Mouse (Mus musculus) v-Abl transformed pro-B cells (cell line): ENCODE measurements around the gene Ticam1.

ENCODE experiments used
- in situ Hi-C, 2 experiments: fragments of 400-800 bp; cut with MboI; formaldehyde crosslinking; loops; one replicate each; pipeline ENCODE4 v1.15.1; 2025; ENCODE audit not compliant: unreplicated experiment in 2 of 2

The Ticam1 gene

GRCm38 (mm10) chr17:56291171-56291511 is 14.6 kb upstream of the Ticam1 start:
- in situ Hi-C loops, result no loop called here

DNA sequence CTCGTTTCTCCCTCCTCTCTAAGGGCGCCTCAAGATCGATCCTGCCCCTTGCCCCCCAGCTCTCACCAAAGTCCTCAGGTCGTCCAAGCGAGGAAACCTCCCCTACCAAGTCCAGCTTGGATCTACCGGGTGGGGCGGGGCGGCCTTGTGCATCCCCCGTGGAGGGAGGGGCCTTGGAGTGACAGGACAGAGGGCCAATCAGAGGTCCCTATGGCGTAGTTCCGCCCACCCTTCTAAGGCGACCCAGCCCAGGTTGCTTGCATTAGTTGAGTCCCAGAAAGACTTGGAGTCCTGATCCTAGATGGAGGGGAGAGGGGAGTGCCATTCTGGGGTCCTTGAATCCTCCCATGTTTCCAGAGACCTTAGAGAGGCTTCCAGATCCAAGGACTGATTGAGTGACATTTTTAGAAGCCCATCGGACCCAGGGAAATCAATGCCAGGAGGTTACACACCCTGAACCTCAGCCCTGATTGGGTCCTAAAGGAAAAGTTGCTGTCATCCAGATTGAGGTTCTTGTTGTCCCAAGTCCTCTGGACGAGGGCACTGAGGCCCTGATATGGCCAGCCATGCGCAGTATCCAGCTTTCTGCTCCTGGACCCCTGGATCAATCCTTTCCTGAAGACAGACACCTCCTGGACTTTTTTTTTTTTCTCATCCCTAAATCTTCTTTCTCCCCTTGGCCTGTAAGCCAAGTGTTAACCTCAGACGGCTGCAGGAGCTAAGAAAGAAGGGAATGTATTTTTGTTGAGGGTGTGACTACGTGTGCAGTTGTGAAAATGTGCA is 14.0 kb upstream of the Ticam1 start:
- in situ Hi-C loops, result no loop called here

- in situ Hi-C loops, result no loop called here
Observed at GRCm38 (mm10) chr17:56289371-56290331, 13.1 kb upstream of the Ticam1 start.

DNA sequence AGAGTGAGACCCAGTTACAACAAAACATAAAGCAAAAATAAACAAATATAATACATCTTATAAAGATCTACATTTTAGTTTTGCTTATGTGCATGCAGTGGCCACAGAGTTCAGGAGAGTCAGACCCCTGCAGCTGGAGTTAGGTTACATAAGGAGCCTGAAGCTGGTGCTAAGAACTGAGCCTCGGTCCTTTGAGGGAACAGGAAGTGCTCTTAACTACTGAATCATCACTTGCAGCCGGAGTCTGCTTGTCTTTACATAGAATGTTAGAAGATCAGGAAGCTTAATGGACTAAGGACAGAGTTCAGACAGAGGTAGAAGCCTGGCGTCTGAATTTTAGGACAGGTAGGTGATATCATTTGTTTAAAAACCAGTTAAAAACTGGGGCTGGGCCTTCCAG is 12.3 kb upstream of the Ticam1 start:
- in situ Hi-C loops, result no loop called here

GRCm38 (mm10) chr17:56287830-56288229 is 11.2 kb upstream of the Ticam1 start:
- in situ Hi-C loops, result no loop called here

- in situ Hi-C loops, result no loop called here
Observed at GRCm38 (mm10) chr17:56285995-56286394, 9.4 kb upstream of the Ticam1 start.

DNA sequence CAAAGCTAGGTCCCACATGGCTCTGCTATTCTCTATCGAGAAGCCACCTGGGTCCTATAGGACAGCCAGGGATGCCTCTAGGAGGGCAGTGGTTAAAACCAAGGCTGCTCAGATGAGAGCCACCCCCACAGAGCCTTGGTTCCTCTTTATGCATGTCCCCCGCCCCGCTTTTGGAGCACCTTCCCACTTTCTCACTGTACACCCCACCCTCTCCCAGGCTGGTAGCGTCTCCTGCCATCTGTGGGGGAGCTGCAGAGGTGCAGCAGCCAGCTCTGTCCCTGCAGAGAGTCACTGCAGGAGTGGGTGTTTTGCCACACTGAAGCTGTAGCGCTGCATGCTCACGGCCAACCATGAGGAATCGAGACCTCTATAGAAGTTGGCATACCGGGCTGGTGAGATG is 6.7 kb upstream of the Ticam1 start:
- in situ Hi-C loops, result no loop called here

GRCm38 (mm10) chr17:56282802-56283201 is 6.2 kb upstream of the Ticam1 start:
- in situ Hi-C loops, result no loop called here

DNA sequence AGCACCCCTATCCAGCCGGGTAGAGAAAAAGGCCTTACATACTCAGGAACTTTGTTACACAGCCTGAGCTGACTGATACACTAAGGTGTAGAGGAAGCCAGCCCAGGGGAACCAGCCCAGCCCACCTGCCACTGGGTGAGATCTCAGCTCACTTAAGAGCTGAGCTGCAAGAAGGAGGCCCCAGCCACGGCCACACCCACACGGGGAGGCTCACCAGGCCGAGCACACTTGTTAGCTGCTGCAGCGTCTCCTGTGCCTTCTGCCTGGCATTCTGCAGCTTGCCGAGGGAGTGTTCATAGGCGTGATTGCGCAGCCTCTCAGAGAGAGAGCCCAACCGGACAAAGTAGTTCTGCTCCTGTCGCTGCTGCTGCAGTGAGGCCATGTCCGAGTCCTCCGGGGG is 4.6 kb upstream of the Ticam1 start:
- in situ Hi-C loops, result no loop called here

- in situ Hi-C loops, result loop anchor here (5.0 kb wide), 1 partner anchor 33 kb away; no protein-coding TSS in a partner anchor
Observed at GRCm38 (mm10) chr17:56279481-56280155, 3.0 kb upstream of the Ticam1 start.

GRCm38 (mm10) chr17:56278340-56278739 is 1.8 kb upstream of the Ticam1 start:
- in situ Hi-C loops, result loop anchor here (5.0 kb wide), 1 partner anchor 34 kb away; no protein-coding TSS in a partner anchor

- in situ Hi-C loops, result loop anchor here (5.0 kb wide), 1 partner anchor 35 kb away; no protein-coding TSS in a partner anchor
Observed at GRCm38 (mm10) chr17:56277567-56277893, 944 bp upstream of the Ticam1 start.

- in situ Hi-C loops, result loop anchor here (5.0 kb wide), 1 partner anchor 36 kb away; no protein-coding TSS in a partner anchor
Observed at GRCm38 (mm10) chr17:56275842-56276480, 625 bp downstream of the Ticam1 start.

DNA sequence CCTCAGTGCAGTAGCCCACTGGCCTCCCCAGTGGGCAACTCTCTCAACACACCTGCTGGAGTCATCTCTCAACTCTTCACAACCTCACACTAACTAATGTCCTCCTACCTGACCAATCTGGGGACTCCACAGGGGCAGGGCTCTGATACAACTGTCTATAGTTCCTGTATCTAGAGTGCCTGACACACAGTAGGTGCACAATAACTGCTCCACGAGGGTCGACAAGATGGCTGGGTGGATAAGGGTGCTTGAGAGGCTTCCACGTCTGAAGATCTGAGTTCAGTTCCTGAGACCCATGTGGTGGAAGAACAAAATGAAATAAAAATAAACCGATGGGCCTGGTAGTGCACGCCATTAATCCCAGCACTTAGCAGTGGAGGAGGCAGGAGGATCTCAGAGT is 2.6 kb downstream of the Ticam1 start:
- in situ Hi-C loops, result no loop called here

DNA sequence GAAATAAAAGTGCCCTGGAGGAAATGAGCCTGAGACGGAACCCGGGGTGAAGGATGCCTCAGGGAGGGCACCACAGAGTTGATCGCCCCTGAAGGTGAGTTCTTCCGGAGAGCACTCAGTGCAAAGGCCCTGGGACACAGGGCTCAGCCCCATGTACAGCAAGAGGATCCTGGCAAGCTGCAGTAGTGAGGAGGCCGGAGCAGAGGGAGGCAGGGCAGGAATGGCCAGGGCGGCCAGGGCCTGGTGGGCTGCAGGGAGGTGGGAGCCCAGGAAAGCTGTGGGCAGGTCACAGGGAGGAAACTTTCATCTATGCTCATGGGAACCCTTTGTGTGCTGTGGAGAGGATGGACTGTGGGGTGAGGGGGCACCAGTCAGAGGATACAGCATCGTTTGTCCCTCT is 3.1 kb downstream of the Ticam1 start:
- in situ Hi-C loops, result no loop called here

- in situ Hi-C loops, result no loop called here
Observed at GRCm38 (mm10) chr17:56272644-56273043, 3.9 kb downstream of the Ticam1 start.

GRCm38 (mm10) chr17:56271609-56272253 is 4.9 kb downstream of the Ticam1 start:
- in situ Hi-C loops, result no loop called here

GRCm38 (mm10) chr17:56269741-56270140 is 6.8 kb downstream of the Ticam1 start:
- in situ Hi-C loops, result loop anchor here in 1 of 2 experiments (5.0 kb wide), 1 partner anchor 78 kb away; no protein-coding TSS in a partner anchor

GRCm38 (mm10) chr17:56269153-56269630 is 7.4 kb downstream of the Ticam1 start:
- in situ Hi-C loops, result loop anchor here in 1 of 2 experiments (5.0 kb wide), 1 partner anchor 78 kb away; no protein-coding TSS in a partner anchor

DNA sequence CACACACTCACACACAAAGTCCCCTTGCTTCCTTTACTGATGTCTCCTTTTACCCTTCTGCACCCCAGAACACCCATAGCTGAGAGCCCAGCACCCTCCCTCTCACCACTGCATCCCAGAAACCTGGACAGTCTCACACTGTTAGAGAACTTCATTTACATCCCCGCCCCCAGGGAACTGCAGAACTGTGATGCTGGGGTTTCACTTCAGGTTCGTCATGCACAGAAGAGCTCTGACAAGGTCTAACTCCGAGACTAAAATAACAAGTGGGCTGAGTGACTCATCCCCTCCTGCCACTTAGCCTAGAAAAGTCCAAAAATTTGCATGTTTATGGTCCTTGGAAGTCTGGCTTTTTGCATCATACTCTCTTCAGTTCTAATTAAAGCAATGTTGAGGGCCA is 10.3 kb downstream of the Ticam1 start:
- in situ Hi-C loops, result loop anchor here in 1 of 2 experiments (5.0 kb wide), 1 partner anchor 81 kb away; no protein-coding TSS in a partner anchor
